Mouse (Mus musculus): Measurements from ENCODE around the gene Chit1. TPM values are rescaled to one million over a fixed set of nuclear protein-coding genes. Genes with fewer than 3 reads are reported as not detected.

Chit1 gene
- total RNA-seq, 4 experiments from 2014 or later: not detected

DNA sequence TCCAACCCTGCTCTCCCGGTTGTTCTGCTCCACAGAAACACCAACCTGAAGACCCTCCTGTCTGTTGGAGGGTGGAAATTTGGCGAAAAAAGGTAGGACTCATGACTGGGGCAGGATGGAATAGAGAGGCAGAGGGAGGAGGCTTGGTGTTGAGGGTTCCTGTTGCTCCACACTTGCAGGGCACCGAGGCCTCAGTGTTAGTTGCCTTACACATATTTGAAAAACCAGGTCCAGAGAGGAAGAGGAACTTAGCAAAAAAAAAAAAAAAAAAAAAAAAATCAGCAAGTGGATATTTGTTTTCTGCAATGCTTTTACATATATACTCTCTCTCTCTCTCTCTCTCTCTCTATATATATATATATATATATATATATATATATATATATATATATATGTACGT, 73.0 kb downstream of the Chit1 start:
- DNase-seq (ENCODE audit: low spot score): no peak

DNA sequence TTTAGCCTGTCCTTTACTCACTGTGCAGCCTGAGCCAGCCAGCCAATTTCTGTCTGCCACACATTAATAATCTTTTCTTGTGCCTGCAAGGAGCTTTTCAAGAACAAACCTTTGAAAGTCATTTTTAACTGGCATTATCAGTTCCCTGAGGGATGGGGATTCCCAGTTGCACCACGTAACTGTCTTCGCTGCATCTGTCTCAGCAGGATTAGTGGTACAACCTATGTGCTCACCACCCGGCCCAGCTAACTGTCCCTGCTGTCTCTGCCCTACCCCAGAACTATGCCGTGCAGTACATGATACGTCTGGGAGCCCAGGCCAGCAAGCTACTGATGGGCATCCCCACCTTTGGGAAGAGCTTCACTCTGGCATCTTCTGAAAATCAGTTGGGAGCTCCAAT, 77.2 kb downstream of the Chit1 start:
- DNase-seq (ENCODE audit: low spot score): no peak

DNA sequence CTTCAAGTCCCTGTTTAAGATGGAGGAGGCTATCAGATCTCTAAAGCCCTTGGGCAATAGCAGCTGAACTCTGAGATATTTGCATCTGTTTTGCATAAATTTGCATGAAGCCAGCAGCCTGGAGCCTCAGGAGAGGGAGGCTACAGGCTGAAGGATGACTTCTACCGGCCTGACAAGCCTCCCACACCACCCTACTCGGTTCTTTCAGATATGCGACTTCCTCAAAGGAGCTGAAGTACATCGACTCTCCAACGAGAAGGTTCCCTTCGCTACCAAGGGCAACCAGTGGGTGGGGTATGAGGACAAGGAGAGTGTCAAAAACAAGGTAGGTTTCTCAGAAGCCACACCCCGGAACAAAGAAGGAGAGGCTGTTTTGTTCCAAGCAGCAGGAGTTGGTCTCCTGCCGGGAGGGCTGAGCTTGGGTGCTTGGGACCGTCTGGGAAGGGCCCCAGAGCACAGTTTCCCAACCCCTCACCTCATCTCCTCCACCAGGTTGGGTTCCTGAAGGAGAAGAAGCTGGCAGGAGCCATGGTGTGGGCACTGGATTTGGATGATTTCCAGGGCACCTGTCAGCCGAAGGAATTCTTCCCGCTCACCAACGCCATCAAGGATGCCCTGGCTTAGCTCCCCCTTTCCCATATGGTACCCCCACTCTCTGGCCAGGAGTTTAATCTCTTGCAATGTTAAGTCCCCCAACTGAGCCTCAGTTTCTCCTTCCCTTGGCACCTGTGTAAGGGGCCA, 78.1 kb downstream of the Chit1 start:
- no peak for DNase-seq (ENCODE audit: low spot score)

DNA sequence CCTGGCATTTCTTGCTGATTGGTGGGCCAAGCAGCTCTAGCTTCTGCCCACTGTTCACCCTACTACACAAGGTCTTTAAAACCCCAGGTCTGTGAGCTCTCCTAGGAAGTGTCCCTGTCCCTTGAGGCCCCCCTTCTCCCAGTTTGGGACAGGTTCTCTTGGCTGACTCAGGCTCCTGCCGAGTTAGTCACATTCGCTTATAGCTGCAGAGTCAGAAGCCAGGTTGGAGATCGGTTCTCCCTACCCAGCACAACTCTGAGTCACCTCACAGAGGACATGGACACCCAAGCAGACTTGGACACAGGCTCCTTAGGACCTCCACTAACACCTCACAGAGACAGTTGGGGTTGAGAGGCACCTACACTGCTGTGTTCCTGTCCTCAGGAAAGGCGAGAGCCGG, 80.2 kb downstream of the Chit1 start:
- no peak for DNase-seq (ENCODE audit: low spot score)

DNA sequence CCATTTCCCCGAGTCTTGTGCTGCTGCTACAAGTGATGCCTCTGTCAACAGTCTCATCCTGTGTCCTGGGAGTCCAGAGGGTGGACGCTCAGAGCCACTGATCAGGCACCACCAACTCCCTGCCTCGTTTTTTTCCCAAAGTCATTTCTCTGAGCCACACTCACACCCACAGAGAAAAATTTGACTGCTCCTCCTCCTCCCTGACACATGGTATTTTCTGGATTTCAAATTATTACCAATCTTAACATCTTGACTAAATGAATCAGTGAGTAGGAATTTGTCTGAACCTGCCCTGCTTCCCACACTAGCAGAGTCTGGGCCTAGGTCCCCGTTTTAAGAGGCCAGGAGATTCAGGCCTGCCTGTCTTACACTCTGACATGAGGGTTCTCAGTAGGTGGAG, 81.0 kb downstream of the Chit1 start:
- DNase-seq (ENCODE audit: low spot score): no peak

DNA sequence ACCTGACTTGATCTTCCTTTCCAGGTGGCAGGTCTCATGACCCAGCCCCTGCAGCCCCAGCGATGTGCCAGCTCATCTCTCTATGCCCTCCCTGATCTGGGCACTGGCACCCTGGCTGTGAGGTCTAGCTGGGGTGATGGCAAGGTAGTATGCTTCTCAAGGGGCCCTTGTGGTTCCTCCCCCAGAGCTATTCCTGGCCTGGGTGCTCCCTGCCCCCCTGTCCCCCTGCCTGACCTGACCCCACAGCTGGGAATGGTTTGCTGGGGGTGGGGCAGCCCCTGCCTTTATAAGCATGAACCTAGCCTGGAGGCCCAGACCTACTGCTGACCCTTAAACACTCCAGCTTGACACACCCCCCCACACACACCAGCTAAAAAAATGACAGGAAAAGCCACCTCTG, 82.1 kb downstream of the Chit1 start, which contains the start of gene Mybph:
TSS of gene Mybph (plus strand) at position 323 of the 400 bp plus-strand sequence.
- DNase-seq (ENCODE audit: low spot score): no peak

DNA sequence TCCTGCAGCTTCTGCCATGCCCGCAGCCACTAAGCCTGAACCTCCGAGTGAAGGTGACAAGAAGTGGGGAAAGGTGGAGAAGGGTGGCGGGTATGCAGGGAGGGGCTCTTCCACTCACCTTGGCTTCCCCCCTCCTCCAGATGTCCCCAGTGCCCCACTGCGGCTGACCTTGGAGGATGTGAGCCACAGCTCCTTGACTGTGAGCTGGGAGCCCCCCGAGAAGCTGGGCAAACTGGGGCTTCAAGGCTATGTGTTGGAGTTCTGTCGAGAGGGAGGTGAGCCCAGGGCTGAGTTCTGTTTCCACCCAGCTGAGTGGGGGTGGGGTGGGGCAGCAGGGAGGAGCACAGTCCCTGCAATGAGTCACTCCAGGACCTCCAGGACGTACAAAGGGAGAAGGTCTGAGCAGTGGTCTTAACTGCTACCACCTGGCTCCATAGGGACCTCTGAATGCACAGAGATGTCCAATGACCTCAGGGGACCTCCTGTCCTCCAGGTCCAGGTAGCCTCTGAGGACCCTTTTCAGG, 82.7 kb downstream of the Chit1 start:
- DNase-seq (ENCODE audit: low spot score): no peak

DNA sequence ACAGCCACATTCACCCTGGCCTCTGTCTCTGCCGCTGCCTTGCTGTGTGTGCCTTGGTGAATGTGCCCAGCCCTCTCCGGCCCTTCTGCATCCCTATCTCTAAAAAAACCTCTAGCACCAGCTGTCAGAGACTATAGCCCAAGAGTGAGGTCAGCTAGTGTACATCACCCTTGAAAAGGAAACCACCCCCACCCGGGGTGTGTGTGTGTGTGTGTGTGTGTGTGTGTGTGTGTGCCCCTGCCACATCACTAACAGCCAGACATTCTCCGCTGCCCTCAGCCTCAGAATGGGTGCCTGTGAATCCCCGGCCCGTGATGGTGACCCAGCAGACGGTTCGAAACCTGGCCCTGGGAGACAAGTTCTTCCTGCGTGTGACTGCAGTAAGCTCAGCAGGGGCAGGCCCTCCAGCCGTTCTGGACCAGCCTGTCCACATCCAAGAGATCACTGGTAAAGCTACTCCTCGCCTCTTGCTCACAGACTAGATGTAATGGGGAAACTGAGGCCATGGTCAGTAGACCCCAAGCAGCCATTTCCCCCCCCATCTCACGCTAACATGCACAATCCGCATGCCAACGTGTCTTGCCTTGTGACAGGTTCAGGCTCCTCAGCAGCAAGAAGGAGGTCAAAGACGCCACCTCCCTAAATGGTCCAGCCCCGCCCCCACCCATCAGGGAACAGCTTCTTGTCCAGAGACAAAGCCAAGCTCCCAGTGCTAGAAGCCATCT, 83.4 kb downstream of the Chit1 start:
- no peak for DNase-seq (ENCODE audit: low spot score)

DNA sequence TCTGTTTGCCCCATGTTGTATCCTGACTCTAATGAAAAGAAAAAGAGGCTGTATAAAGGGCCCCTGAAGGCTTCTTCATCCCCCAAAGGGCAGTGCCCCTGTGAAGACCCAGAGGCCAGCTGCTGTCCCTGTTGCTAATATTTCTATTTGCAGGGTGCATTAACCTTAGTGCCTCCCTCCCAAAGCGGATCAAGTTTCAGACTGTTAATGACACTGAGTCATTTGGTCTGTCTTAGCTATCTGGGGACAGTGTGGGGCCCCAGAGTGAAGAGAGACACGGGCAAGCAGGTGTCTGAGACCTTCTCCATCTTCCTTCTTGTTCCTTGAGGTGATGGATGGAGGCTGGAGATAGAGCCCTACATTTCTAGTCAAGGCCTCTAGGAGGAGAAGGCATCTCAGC, 84.1 kb downstream of the Chit1 start:
- DNase-seq (ENCODE audit: low spot score): no peak

DNA sequence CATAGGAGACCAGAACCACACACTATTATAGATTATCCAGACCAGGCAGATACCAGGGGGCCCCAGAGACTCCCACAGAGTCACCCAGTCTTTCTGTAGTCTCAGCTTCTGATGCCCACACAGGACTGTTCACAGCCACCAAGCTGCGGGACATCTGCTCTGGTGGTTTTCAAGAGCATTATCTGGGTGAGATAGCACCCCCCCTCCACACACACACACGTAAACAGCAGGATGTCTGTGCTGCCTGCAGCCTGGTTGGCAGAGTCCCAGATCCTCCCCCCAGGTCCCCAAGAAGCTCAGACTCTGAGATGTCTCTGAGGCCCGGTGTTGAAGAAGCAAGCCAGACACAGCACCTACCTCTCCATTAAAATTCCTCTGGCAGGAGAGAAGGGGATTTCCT, 84.5 kb downstream of the Chit1 start:
- no peak for DNase-seq (ENCODE audit: low spot score)

DNA sequence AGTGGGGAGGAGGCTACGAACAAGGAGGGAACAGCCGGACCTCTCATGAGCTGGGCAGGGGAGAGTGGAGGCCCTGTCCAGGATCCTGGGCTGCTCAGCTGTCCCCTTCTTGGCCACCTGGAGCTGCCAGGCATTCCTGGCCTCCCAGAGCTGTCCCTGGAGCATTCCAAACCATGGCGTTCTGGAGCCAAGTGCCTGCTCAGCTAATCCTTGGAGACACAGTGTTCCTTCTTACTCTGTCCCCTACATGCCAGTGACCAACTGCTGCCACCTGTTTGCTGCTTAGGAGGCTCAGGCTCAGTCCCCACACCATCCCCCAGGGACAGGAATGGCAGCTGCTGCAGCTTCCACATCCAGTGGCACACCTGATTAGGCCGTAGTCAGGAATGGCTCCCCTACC, 84.9 kb downstream of the Chit1 start:
- peak; percentile 19 for DNase-seq (ENCODE audit: low spot score)

DNA sequence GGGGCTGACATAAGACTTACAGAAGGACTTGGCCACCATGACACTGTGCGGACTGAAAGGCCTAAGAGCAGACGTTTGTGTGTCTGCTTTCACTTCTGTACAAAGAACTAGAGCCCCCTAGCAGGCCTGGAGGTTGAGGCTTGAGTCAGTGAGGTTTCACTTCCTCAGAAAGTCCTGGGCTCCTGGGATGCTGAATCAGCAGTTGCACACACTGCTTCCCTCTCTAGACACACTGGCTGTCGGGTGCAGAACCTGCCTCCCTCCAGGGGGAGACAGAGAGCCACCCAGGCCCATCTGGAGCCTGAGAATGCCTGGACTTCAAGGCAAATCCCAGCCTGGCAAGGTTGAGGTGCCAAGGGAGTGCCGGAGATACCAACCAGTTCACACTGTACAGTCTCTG, 85.3 kb downstream of the Chit1 start:
- peak; percentile 74 for DNase-seq (ENCODE audit: low spot score)

DNA sequence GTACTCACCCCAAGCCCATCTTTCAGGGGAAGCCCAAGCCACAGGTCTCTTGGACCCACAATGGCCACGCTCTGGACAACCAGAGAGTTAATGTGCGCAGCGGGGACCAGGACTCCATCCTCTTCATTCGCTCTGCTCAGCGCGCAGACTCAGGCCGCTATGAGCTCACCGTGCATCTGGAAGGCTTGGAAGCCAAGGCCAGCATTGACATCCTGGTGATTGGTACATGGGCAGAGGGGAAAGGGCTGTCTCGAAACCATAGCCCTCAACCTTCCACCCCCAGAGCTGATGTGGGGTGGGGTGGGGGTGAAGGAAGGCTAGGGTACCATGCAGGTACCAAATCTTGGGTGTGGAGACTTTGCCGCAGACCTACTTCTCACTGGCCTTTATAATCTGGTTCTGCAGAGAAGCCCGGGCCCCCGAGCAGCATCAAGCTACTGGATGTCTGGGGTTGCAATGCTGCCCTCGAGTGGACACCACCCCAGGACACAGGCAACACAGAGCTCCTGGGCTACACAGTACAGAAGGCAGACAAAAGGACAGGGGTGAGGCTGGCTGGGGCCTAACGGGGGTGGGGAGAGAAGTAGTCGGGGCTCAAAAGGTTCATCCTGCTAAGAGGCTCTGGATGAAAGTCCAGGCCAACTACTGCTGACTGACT, 86.4 kb downstream of the Chit1 start:
- DNase-seq (ENCODE audit: low spot score): no peak

DNA sequence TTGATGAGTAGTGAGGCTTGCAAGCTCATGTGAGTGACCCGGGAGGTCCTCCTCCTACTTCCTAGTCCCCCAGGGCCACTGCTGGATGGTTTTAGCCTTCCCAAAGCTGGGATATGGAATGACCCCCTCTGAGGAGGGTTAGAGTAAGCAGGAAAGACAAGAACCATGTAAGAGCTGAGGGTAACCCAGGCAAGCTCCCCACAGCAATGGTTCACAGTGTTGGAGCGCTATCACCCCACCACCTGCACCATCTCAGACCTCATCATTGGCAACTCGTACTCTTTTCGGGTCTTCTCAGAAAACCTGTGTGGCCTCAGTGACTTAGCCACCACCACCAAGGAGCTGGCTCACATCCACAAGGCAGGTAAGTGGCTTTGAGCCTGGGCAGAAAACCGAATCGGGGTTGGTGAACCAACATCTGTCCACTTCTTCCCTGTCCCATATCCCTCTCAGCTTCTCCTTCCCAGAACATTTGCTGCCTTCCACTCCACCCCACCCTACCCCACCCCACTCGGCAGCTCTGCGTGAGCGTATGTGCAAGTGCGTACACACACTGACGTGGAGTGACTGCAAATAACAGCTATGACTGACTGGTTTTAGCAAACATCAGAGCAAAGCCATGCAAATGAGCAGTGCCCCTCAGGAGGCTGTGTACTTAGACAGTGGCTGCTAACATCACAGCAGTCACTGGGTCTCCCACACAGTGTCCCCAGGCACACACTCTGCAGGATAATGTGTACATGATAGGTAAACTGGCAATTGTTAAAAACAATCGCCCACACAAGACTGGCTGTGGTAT, 87.4 kb downstream of the Chit1 start:
- no peak for DNase-seq (ENCODE audit: low spot score)

DNA sequence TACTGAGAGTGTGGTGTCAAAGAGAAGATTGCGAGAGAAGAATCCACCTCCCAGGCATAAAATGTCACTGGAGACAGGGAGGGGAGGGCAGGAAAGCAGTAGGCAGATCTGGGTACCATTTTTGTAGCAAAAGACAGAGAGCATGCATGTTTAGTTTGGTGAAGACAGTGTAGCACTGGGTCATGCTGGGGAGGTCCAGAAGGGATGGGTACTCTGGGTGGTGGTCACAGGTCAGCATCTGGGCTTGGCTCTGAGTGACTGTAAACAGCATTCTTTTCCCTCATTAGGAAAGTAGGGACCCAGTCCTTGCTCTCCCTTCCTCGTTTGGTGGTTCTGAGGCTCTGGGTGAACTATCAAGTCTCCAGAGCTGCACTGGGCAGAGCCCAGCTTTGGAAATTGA, 89.4 kb downstream of the Chit1 start:
- no peak for DNase-seq (ENCODE audit: low spot score)

Other genes with a start within 250 kb of the Chit1 start
- gene Optc, start 203.2 kb upstream of the Chit1 start, total RNA-seq (2022): under 1 TPM in 2 of 4 experiments, not detected in 2; 0.31 to 0.44 TPM
- 10 to 100 TPM; 26.0 to 28.4 (median 27.1) TPM for gene Prelp, start 189.8 kb upstream of the Chit1 start, total RNA-seq (2022)
- 10 to 100 TPM in 1 of 4 experiments, 1 to 10 TPM in 3; 5.9 to 14.1 (median 8.2) TPM for gene Fmod, start 74.0 kb upstream of the Chit1 start, total RNA-seq (2022)
- gene Btg2, start 32.1 kb upstream of the Chit1 start, total RNA-seq (2022): 10 to 100 TPM; 18.3 to 35.3 (median 28.0) TPM
- gene Chil1, start 70.9 kb downstream of the Chit1 start, total RNA-seq (2022): 1 to 10 TPM in 1 of 4 experiments, under 1 TPM in 3; 0.38 to 2.7 (median 0.51) TPM
- gene Mybph, start 82.2 kb downstream of the Chit1 start, total RNA-seq (2022): under 1 TPM in 1 of 4 experiments, not detected in 3; 0.28 TPM
- gene Adora1, start 124.2 kb downstream of the Chit1 start, total RNA-seq (2022): 10 to 100 TPM in 3 of 4 experiments, 1 to 10 TPM in 1; 8.6 to 14.1 (median 12.7) TPM
- gene Myog, start 178.7 kb downstream of the Chit1 start, total RNA-seq (2022): not detected
- 1 to 10 TPM in 1 of 4 experiments, under 1 TPM in 3; 0.63 to 1.1 (median 0.95) TPM for gene Ppfia4, start 221.7 kb downstream of the Chit1 start, total RNA-seq (2022)